Mouse (Mus musculus): ENCODE results near the gene Dennd4b. TPM values are rescaled to one million over a fixed set of nuclear protein-coding genes. Genes with fewer than 3 reads are reported as not detected.

The Dennd4b gene
- 10 to 100 TPM; 25.2 to 27.1 TPM for total RNA-seq (2021)

GRCm38 (mm10) chr3:90265034-90265931 is at the start of gene Dennd4b:
TSS of gene Dennd4b (plus strand) at chr3:90265185.
- intact Hi-C loops (cut with DNase I): loop anchor here (5.0 kb wide), 2 partner anchors 87 to 107 kb away; no protein-coding TSS in a partner anchor
- DNase-seq (ENCODE audit: extremely low spot score in 1 of 2, low spot score in 2 of 2): peak; percentile 74 to 95

- intact Hi-C loops (cut with DNase I): loop anchor here (5.0 kb wide), 1 partner anchor 156 kb away; no protein-coding TSS in a partner anchor
- no peak for DNase-seq (ENCODE audit: extremely low spot score in 1 of 2, low spot score in 2 of 2)
Observed at GRCm38 (mm10) chr3:90215825-90216380, 49.1 kb upstream of the Dennd4b start.

GRCm38 (mm10) chr3:90220088-90220487 is 44.9 kb upstream of the Dennd4b start:
- intact Hi-C loops (cut with DNase I): no loop called here

GRCm38 (mm10) chr3:90220531-90220951 is 44.4 kb upstream of the Dennd4b start:
- intact Hi-C loops (cut with DNase I): no loop called here
- peak in 1 of 2 experiments; percentile 89 for DNase-seq (ENCODE audit: extremely low spot score in 1 of 2, low spot score in 2 of 2)

More at GRCm38 (mm10) chr3:90220088-90220487, 44.9 kb upstream of the Dennd4b start:
- DNase-seq (ENCODE audit: extremely low spot score in 1 of 2, low spot score in 2 of 2): peak; percentile 33 to 43

- no peak for DNase-seq (ENCODE audit: extremely low spot score in 1 of 2, low spot score in 2 of 2)
Observed at GRCm38 (mm10) chr3:90221123-90221522, 43.9 kb upstream of the Dennd4b start.

GRCm38 (mm10) chr3:90222455-90222854 is 42.5 kb upstream of the Dennd4b start:
- DNase-seq (ENCODE audit: extremely low spot score in 1 of 2, low spot score in 2 of 2): no peak
- intact Hi-C loops (cut with DNase I): no loop called here

More at GRCm38 (mm10) chr3:90221123-90221522, 43.9 kb upstream of the Dennd4b start:
- intact Hi-C loops (cut with DNase I): no loop called here

GRCm38 (mm10) chr3:90222941-90223340 is 42.0 kb upstream of the Dennd4b start:
- intact Hi-C loops (cut with DNase I): no loop called here
- no peak for DNase-seq (ENCODE audit: extremely low spot score in 1 of 2, low spot score in 2 of 2)

- intact Hi-C loops (cut with DNase I): no loop called here
- no peak for DNase-seq (ENCODE audit: extremely low spot score in 1 of 2, low spot score in 2 of 2)
Observed at GRCm38 (mm10) chr3:90224331-90224730, 40.7 kb upstream of the Dennd4b start.

- intact Hi-C loops (cut with DNase I): no loop called here
- no peak for DNase-seq (ENCODE audit: extremely low spot score in 1 of 2, low spot score in 2 of 2)
Observed at GRCm38 (mm10) chr3:90231075-90231474, 33.9 kb upstream of the Dennd4b start.

- intact Hi-C loops (cut with DNase I): no loop called here
- DNase-seq (ENCODE audit: extremely low spot score in 1 of 2, low spot score in 2 of 2): peak; percentile 94
Observed at GRCm38 (mm10) chr3:90231507-90232333, 33.3 kb upstream of the Dennd4b start, which contains the start of gene Jtb. TSS of gene Jtb (plus strand) at chr3:90231597.

- intact Hi-C loops (cut with DNase I): no loop called here
- DNase-seq (ENCODE audit: extremely low spot score in 1 of 2, low spot score in 2 of 2): no peak
Observed at GRCm38 (mm10) chr3:90241251-90241650, 23.7 kb upstream of the Dennd4b start.

GRCm38 (mm10) chr3:90241669-90242358 is 23.2 kb upstream of the Dennd4b start:
- no peak for DNase-seq (ENCODE audit: extremely low spot score in 1 of 2, low spot score in 2 of 2)
- intact Hi-C loops (cut with DNase I): no loop called here

GRCm38 (mm10) chr3:90242984-90243775 is 21.8 kb upstream of the Dennd4b start, which contains the start of gene Creb3l4:
TSS of gene Creb3l4 (minus strand) at chr3:90243512.
- peak in 1 of 2 experiments; percentile 41 for DNase-seq (ENCODE audit: extremely low spot score in 1 of 2, low spot score in 2 of 2)

GRCm38 (mm10) chr3:90245406-90245805 is 19.6 kb upstream of the Dennd4b start:
- intact Hi-C loops (cut with DNase I): no loop called here
- DNase-seq (ENCODE audit: extremely low spot score in 1 of 2, low spot score in 2 of 2): no peak

More at GRCm38 (mm10) chr3:90242984-90243775, 21.8 kb upstream of the Dennd4b start, which contains the start of gene Creb3l4:
- intact Hi-C loops (cut with DNase I): no loop called here

- intact Hi-C loops (cut with DNase I): no loop called here
- no peak for DNase-seq (ENCODE audit: extremely low spot score in 1 of 2, low spot score in 2 of 2)
Observed at GRCm38 (mm10) chr3:90247630-90247959, 17.4 kb upstream of the Dennd4b start.

- peak; percentile 95 to 96 for DNase-seq (ENCODE audit: extremely low spot score in 1 of 2, low spot score in 2 of 2)
Observed at GRCm38 (mm10) chr3:90247960-90248745, 16.8 kb upstream of the Dennd4b start, which contains the start of gene Slc39a1. TSS of gene Slc39a1 (plus strand) at chr3:90248172.

GRCm38 (mm10) chr3:90248746-90249100 is 16.3 kb upstream of the Dennd4b start:
- intact Hi-C loops (cut with DNase I): no loop called here
- DNase-seq (ENCODE audit: extremely low spot score in 1 of 2, low spot score in 2 of 2): no peak

More at GRCm38 (mm10) chr3:90247960-90248745, 16.8 kb upstream of the Dennd4b start, which contains the start of gene Slc39a1:
- intact Hi-C loops (cut with DNase I): no loop called here

Measured in left cerebral cortex, postnatal 10 days (tissue).